Mouse (Mus musculus) MEL (cell line): ENCODE measurements around the gene Ube2q2. TPM values are rescaled to one million over a fixed set of nuclear protein-coding genes. Genes with fewer than 3 reads are reported as not detected.

Experiments
- DNase-seq: peaks from one replicate; pipeline ENCODE4 v3.0.0; 2011; ENCODE audit warnings: low read depth, low spot score
- H3K27ac ChIP-seq: 2 replicates; pipeline ENCODE4 v1.5.1; 2012; ENCODE audit warnings: low read depth, mild to moderate bottlenecking, control low read depth, low read length, moderate library complexity; ENCODE audit not compliant: control insufficient read depth
- H3K27me3 ChIP-seq, 2 experiments: fragments of 150-350 bp in 1 of 2; sonication (generic) in 1 of 2; 2 replicates each; pipeline ENCODE4 v1.6.1; 2012; ENCODE audit warnings: low read length in 2 of 2, mild to moderate bottlenecking in 2 of 2, improper control_type of control experiment in 1 of 2, moderate library complexity in 1 of 2; ENCODE audit not compliant: insufficient read depth in 2 of 2, control insufficient read depth in 1 of 2
- H3K36me3 ChIP-seq, 2 experiments: 2 replicates each; pipeline ENCODE4 v1.6.1; 2012 to 2014; ENCODE audit warnings: low read length in 2 of 2, improper control_type of control experiment in 1 of 2, inconsistent platforms in 1 of 2, mild to moderate bottlenecking in 1 of 2; ENCODE audit not compliant: insufficient read depth in 2 of 2, control insufficient read depth in 1 of 2
- H3K4me1 ChIP-seq, 2 experiments: fragments of 150-350 bp in 1 of 2; sonication (generic) in 1 of 2; 2 replicates each; pipeline ENCODE4 v1.6.1; 2012; ENCODE audit warnings: low read length in 2 of 2, improper control_type of control experiment in 1 of 2, mild to moderate bottlenecking in 1 of 2; ENCODE audit not compliant: insufficient read depth in 2 of 2, control insufficient read depth in 1 of 2
- H3K4me3 ChIP-seq, 2 experiments: fragments of 150-350 bp in 1 of 2; sonication (generic) in 1 of 2; 2 replicates each; pipeline ENCODE4 v1.5.1; 2012; ENCODE audit warnings: low read depth in 2 of 2, low read length in 2 of 2, mild to moderate bottlenecking in 2 of 2, moderate library complexity in 2 of 2, control low read depth in 1 of 2, improper control_type of control experiment in 1 of 2; ENCODE audit not compliant: control insufficient read depth in 1 of 2, insufficient read depth in 1 of 2
- H3K79me2 ChIP-seq: 2 replicates; pipeline ENCODE4 v1.6.1; 2012; ENCODE audit warnings: mild to moderate bottlenecking, low read length, moderate library complexity; ENCODE audit not compliant: control insufficient read depth, poor library complexity, insufficient read depth
- H3K9ac ChIP-seq: 2 replicates; pipeline ENCODE4 v1.6.1; 2012; ENCODE audit warnings: low read depth, mild to moderate bottlenecking, control low read depth, low read length, moderate library complexity; ENCODE audit not compliant: control insufficient read depth, poor library complexity, severe bottlenecking
- H3K9me3 ChIP-seq: fragments of 150-350 bp; sonication (generic); replicated peaks from 2 replicates; pipeline ENCODE4 v1.6.1; 2012; ENCODE audit warnings: mild to moderate bottlenecking, low read length, improper control_type of control experiment, moderate library complexity; ENCODE audit not compliant: insufficient read depth
- CTCF ChIP-seq, 3 experiments: IDR thresholded peaks in 2 of 3; conservative IDR thresholded peaks in 1 of 3; 2 replicates each; pipeline ENCODE4 v1.5.1; 2011 to 2012; ENCODE audit warnings: low read length in 3 of 3, low read depth in 2 of 3, mild to moderate bottlenecking in 2 of 3, improper control_type of control experiment in 1 of 3, inconsistent platforms in 1 of 3, mixed read lengths in 1 of 3, moderate library complexity in 1 of 3; ENCODE audit not compliant: control insufficient read depth in 1 of 3, insufficient read depth in 1 of 3, poor library complexity in 1 of 3, severe bottlenecking in 1 of 3
- HCFC1 ChIP-seq: IDR thresholded peaks from 2 replicates; pipeline ENCODE4 v1.6.1; 2012; ENCODE audit warnings: low read depth, mild to moderate bottlenecking, inconsistent platforms, low read length, improper control_type of control experiment, moderate library complexity
- JUND ChIP-seq: IDR thresholded peaks from 2 replicates; pipeline ENCODE4 v1.6.1; 2011; ENCODE audit warnings: low read depth, mild to moderate bottlenecking, improper control_type of control experiment, low read length
- KAT2A ChIP-seq: conservative IDR thresholded peaks from 2 replicates; pipeline ENCODE4 v1.6.1; 2012; ENCODE audit warnings: low read depth, low read length, improper control_type of control experiment, inconsistent platforms
- MYB ChIP-seq: IDR thresholded peaks from 2 replicates; pipeline ENCODE4 v1.6.1; 2011; ENCODE audit warnings: mild to moderate bottlenecking, low read depth, low read length, improper control_type of control experiment
- MYC ChIP-seq: IDR thresholded peaks from 2 replicates; pipeline ENCODE4 v1.6.1; 2011; ENCODE audit warnings: low read depth, mild to moderate bottlenecking, low read length, improper control_type of control experiment, moderate library complexity
- NELFE ChIP-seq: IDR thresholded peaks from 2 replicates; pipeline ENCODE4 v1.6.1; 2011; ENCODE audit warnings: low read depth, low read length, improper control_type of control experiment
- SMC3 ChIP-seq: IDR thresholded peaks from 2 replicates; pipeline ENCODE4 v1.6.1; 2011; ENCODE audit warnings: low read depth, low read length, improper control_type of control experiment
- TBP ChIP-seq: IDR thresholded peaks from 2 replicates; pipeline ENCODE4 v1.8.0; 2011; ENCODE audit warnings: low read depth, low read length, improper control_type of control experiment
- TCF12 ChIP-seq: IDR thresholded peaks from 2 replicates; pipeline ENCODE4 v1.6.1; 2014; ENCODE audit warnings: low read depth, mild to moderate bottlenecking, inconsistent platforms, low read length, improper control_type of control experiment, moderate library complexity
- ZC3H11A ChIP-seq: IDR thresholded peaks from 2 replicates; pipeline ENCODE4 v1.6.1; 2012; ENCODE audit warnings: low read depth, mild to moderate bottlenecking, inconsistent platforms, low read length, improper control_type of control experiment
- polyA plus RNA-seq, 2 experiments: library from polyadenylated mRNA; stranded (reverse) in 1 of 2; unstranded in 1 of 2; fragments of >175 nt in 1 of 2; fragments of >200 nt in 1 of 2; gene quantifications; 2 replicates each; pipeline versions ENCODE4 v1.2.1 to v1.2.4; 2012; ENCODE audit warnings: low replicate concordance in 2 of 2, low read depth in 1 of 2; ENCODE audit not compliant: insufficient read length in 2 of 2, insufficient read depth in 1 of 2, missing spikeins in 1 of 2
- total RNA-seq: library from RNA; depleted of rRNA; stranded (reverse); fragments of 300-350 nt; gene quantifications from 2 replicates; pipeline ENCODE4 v1.2.3, GENCODE M21; 2012

Ube2q2 gene
- total and polyA plus RNA-seq, 3 experiments: 21.7 to 23.6 TPM; not detected in 1

- DNase-seq: no peak
- H3K4me3 ChIP-seq: no peak overlapping the region
- H3K79me2 ChIP-seq: no peaks in the 10 kb centered on the region
- H3K27me3 ChIP-seq: no peaks in the 10 kb centered on the region
- TF ChIP-seq ZC3H11A: no peak
- TF ChIP-seq JUND: no peak
- peak; percentile 78 for TF ChIP-seq TBP
- peaks cover 0 to 10% of the 10 kb centered on the region in 2 experiments; a peak in 2 of 4 replicates for H3K4me1 ChIP-seq
- H3K27ac ChIP-seq: no peak overlapping the region
- H3K9me3 ChIP-seq: no peaks in the 10 kb centered on the region
- peaks cover 0 to 6% of the 10 kb centered on the region in 2 experiments; a peak in 2 of 4 replicates for H3K36me3 ChIP-seq
- no peak overlapping the region for H3K9ac ChIP-seq
Measured at GRCm38 (mm10) chr9:55228149-55228548, 79.5 kb downstream of the Ube2q2 start.

DNA sequence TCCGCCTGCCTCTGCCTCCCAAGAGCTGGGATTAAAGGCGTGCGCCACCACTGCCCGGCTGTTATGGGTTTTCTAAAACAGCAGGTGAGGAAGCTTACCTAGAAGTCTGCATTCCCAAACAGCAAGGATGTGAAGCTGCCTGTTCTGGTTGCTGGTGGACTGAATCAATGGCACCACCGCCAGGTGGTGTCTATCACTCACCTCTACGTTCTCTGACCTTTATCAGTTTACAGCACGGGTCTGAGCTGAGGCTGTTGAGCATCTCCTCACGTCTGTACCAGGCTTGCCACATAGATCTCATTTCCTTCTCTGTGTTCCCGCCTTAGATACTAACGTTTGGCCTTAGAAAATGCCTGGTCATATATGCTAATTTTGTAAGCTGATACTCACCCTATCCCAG lies 80.4 kb downstream of the Ube2q2 start:
- Histone ChIP-seq H3K9me3 (no peaks in the 10 kb centered on the region), H3K4me3 (no peak overlapping the region), H3K79me2 (no peaks in the 10 kb centered on the region), H3K27ac (no peak overlapping the region), H3K36me3 (peaks cover 0 to 6% of the 10 kb centered on the region in 2 experiments; a peak in 2 of 4 replicates), H3K4me1 (peaks cover 0 to 10% of the 10 kb centered on the region in 2 experiments; a peak in 2 of 4 replicates), H3K27me3 (no peaks in the 10 kb centered on the region), H3K9ac (no peak overlapping the region)
- DNase-seq: no peak
- no peak for TF ChIP-seq MYC
- TF ChIP-seq SMC3: peak; percentile 18; the same call in 1 of the 2 replicates

GRCm38 (mm10) chr9:55231544-55231943 lies 82.9 kb downstream of the Ube2q2 start:
- DNase-seq: no peak
- Histone ChIP-seq H3K4me1 (peaks cover 0 to 7% of the 10 kb centered on the region in 2 experiments; a peak in 2 of 4 replicates), H3K36me3 (no peaks in the 10 kb centered on the region), H3K27me3 (peaks cover 0 to 2% of the 10 kb centered on the region in 2 experiments; a peak in 1 of 4 replicates), H3K4me3 (no peak overlapping the region), H3K27ac (no peak overlapping the region), H3K9ac (no peak overlapping the region), H3K79me2 (no peaks in the 10 kb centered on the region), H3K9me3 (no peaks in the 10 kb centered on the region)
- peak in 1 of 3 experiments; percentile 9; a peak in 1 of 6 replicates for TF ChIP-seq CTCF (IDR thresholded peaks at IDR 0.05 in 2 of 3, conservative IDR thresholded peaks at IDR 0.05 in 1 of 3; ENCODE audit: control insufficient read depth in 1 of 3, insufficient read depth in 1 of 3, low read depth in 2 of 3, low read length in 3 of 3, poor library complexity in 1 of 3, severe bottlenecking in 1 of 3)
- no peak for TF ChIP-seq MYB

DNA sequence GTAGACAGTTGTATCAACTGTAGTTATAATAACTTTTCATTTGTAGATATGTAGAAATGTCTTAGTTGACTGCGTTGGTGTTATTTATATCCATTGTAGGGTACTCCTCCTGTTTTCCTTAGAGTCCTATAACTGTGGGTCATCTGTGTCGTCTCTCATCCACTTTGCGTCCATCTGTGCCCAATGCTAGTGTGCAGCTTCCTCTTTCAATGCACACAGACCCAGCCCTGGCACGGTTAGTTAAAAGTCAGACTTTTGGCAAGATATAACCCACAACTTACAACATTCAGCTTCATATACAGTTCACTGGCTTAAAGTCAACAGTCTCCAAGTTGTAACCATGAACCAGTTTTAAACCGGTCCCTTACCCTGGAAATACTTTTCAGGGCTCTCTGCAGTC lies 83.5 kb downstream of the Ube2q2 start:
- TF ChIP-seq ZC3H11A (no peak), HCFC1 (no peak), KAT2A (no peak), TCF12 (no peak), NELFE (no peak)

More for the DNA sequence above, 83.5 kb downstream of the Ube2q2 start:
- Histone ChIP-seq H3K9me3 (no peaks in the 10 kb centered on the region), H3K27ac (no peak overlapping the region), H3K27me3 (peaks cover 0 to 2% of the 10 kb centered on the region in 2 experiments; a peak in 1 of 4 replicates), H3K79me2 (no peaks in the 10 kb centered on the region), H3K36me3 (no peaks in the 10 kb centered on the region), H3K4me1 (peaks cover 0 to 7% of the 10 kb centered on the region in 2 experiments; a peak in 2 of 4 replicates), H3K9ac (no peak overlapping the region), H3K4me3 (no peak overlapping the region)
- DNase-seq: no peak
